Mouse (Mus musculus): ENCODE results near the gene Rassf1. TPM values are rescaled to one million over a fixed set of nuclear protein-coding genes. Genes with fewer than 3 reads are reported as not detected.
A peak's percentile ranks its signal among the peaks of the same experiment; 100 is the strongest.

Rassf1 gene
- polyA plus RNA-seq, 1 experiment from 2014 or later = 44.2 TPM

DNA sequence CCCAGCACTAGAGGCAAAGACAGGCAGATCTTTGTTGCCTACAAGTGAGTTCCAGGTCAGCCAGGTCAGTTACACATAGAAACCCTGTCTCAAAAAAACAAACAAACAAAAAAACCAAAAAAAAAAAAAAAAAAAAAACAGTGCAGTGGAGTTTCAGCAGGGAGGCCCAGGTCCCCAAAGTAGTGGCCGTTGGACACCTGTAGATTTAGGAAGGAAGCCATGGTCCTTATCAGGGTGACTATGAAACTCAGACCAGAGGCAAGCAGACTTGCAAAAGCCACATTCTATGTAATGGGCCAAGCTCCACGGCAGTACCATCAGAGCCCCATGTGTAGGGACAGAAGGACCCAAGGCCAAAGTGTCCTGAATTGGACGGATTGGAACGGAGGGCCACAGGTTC lies 30.2 kb downstream of the Rassf1 start:
- H3K27ac ChIP-seq (replicated peaks) = peak overlapping the region; percentile 96
- H3K9me3 ChIP-seq (ENCODE audit: control insufficient read depth, low read length) = no peaks in the 10 kb centered on the region
- H3K9ac ChIP-seq (ENCODE audit: low read length) = peak overlapping the region; percentile 77
- WGBS = 59% methylated on average over 4 of the region's 4 CpGs
- ATAC-seq (ENCODE audit: low FRiP score, low TSS enrichment) = no peak
- DNase-seq (ENCODE audit: low spot score) = no peak
- H3K27me3 ChIP-seq (ENCODE audit: control insufficient read depth, insufficient read depth, low read length) = no peaks in the 10 kb centered on the region
- H3K4me2 ChIP-seq (replicated peaks; ENCODE audit: low read depth) = peak overlapping the region; percentile 92
- no peaks in the 10 kb centered on the region for H3K36me3 ChIP-seq (ENCODE audit: control insufficient read depth, insufficient read depth, low read length)
- H3K4me3 ChIP-seq (ENCODE audit: low read depth, low read length) = peak overlapping the region; percentile 60
- H3K4me1 ChIP-seq (replicated peaks; ENCODE audit: control insufficient read depth, insufficient read depth) = peaks cover 5% of the 10 kb centered on the region; the same call in 1 of the 2 replicates
- TF ChIP-seq CTCF (IDR thresholded peaks at IDR 0.05; ENCODE audit: low read depth) (no peak), EP300 (optimal IDR thresholded peaks at IDR 0.05) (no peak)

GRCm38 (mm10) chr9:107582509-107583062 lies 31.2 kb downstream of the Rassf1 start:
- Histone ChIP-seq H3K9me3 (ENCODE audit: control insufficient read depth, low read length) (no peaks in the 10 kb centered on the region), H3K4me2 (replicated peaks; ENCODE audit: low read depth) (no peak overlapping the region), H3K36me3 (ENCODE audit: control insufficient read depth, insufficient read depth, low read length) (no peaks in the 10 kb centered on the region), H3K4me3 (ENCODE audit: low read depth, low read length) (no peak overlapping the region), H3K4me1 (replicated peaks; ENCODE audit: control insufficient read depth, insufficient read depth) (peaks cover 5% of the 10 kb centered on the region; the same call in 1 of the 2 replicates), H3K27ac (replicated peaks) (0 out of 2 replicates have a peak overlapping the region, but pooled peaks have one; percentile 24), H3K27me3 (ENCODE audit: control insufficient read depth, insufficient read depth, low read length) (no peaks in the 10 kb centered on the region), H3K9ac (ENCODE audit: low read length) (no peak overlapping the region)
- 89% methylated on average over 7 of the region's 7 CpGs for WGBS
- TF ChIP-seq EP300 (optimal IDR thresholded peaks at IDR 0.05) (no peak), CTCF (IDR thresholded peaks at IDR 0.05; ENCODE audit: low read depth) (no peak)
- ATAC-seq (ENCODE audit: low FRiP score, low TSS enrichment) (no peak), DNase-seq (ENCODE audit: low spot score) (no peak)

GRCm38 (mm10) chr9:107583174-107583573 lies 31.8 kb downstream of the Rassf1 start:
- no peaks in the 10 kb centered on the region for H3K36me3 ChIP-seq (ENCODE audit: control insufficient read depth, insufficient read depth, low read length)
- TF ChIP-seq CTCF (IDR thresholded peaks at IDR 0.05; ENCODE audit: low read depth) (no peak), EP300 (optimal IDR thresholded peaks at IDR 0.05) (no peak)
- no peak overlapping the region for H3K27ac ChIP-seq (replicated peaks)
- 87% methylated on average over 14 of the region's 14 CpGs for WGBS
- no peak for DNase-seq (ENCODE audit: low spot score)
- peaks cover 3% of the 10 kb centered on the region for H3K4me1 ChIP-seq (replicated peaks; ENCODE audit: control insufficient read depth, insufficient read depth)
- no peak overlapping the region for H3K9ac ChIP-seq (ENCODE audit: low read length)
- no peak for ATAC-seq (ENCODE audit: low FRiP score, low TSS enrichment)
- H3K4me2 ChIP-seq (replicated peaks; ENCODE audit: low read depth) = no peak overlapping the region
- no peak overlapping the region for H3K4me3 ChIP-seq (ENCODE audit: low read depth, low read length)
- no peaks in the 10 kb centered on the region for H3K9me3 ChIP-seq (ENCODE audit: control insufficient read depth, low read length)
- H3K27me3 ChIP-seq (ENCODE audit: control insufficient read depth, insufficient read depth, low read length) = no peaks in the 10 kb centered on the region

- Histone ChIP-seq H3K36me3 (ENCODE audit: control insufficient read depth, insufficient read depth, low read length) (peaks cover 14% of the 10 kb centered on the region; the same call in 1 of the 2 replicates), H3K4me3 (ENCODE audit: low read depth, low read length) (no peak overlapping the region), H3K4me1 (replicated peaks; ENCODE audit: control insufficient read depth, insufficient read depth) (peaks cover 4% of the 10 kb centered on the region), H3K27me3 (ENCODE audit: control insufficient read depth, insufficient read depth, low read length) (no peaks in the 10 kb centered on the region), H3K4me2 (replicated peaks; ENCODE audit: low read depth) (no peak overlapping the region), H3K9ac (ENCODE audit: low read length) (no peak overlapping the region), H3K27ac (replicated peaks) (no peak overlapping the region), H3K9me3 (ENCODE audit: control insufficient read depth, low read length) (no peaks in the 10 kb centered on the region)
- TF ChIP-seq CTCF (IDR thresholded peaks at IDR 0.05; ENCODE audit: low read depth) = no peak
- no peak for TF ChIP-seq EP300 (optimal IDR thresholded peaks at IDR 0.05)
- DNase-seq (ENCODE audit: low spot score) (no peak), ATAC-seq (ENCODE audit: low FRiP score, low TSS enrichment) (no peak)
- 83% methylated on average over 5 of the region's 5 CpGs for WGBS
Measured at GRCm38 (mm10) chr9:107586504-107586903, 35.1 kb downstream of the Rassf1 start.

- H3K27me3 ChIP-seq (ENCODE audit: control insufficient read depth, insufficient read depth, low read length) = no peaks in the 10 kb centered on the region
- peak within 1 kb of the TSS; percentile 56 for H3K4me3 ChIP-seq (ENCODE audit: low read depth, low read length)
- WGBS = 11% methylated on average over 46 of the region's 46 CpGs
- H3K9ac ChIP-seq (ENCODE audit: low read length) = peak within 1 kb of the TSS; percentile 63
- peak within 1 kb of the TSS; percentile 50; the same call in 1 of the 2 replicates for H3K27ac ChIP-seq (replicated peaks)
- H3K4me1 ChIP-seq (replicated peaks; ENCODE audit: control insufficient read depth, insufficient read depth) = peaks cover 4% of the 10 kb centered on the region
- no peak for TF ChIP-seq EP300 (optimal IDR thresholded peaks at IDR 0.05)
- no peak; the same call in 1 of the 2 replicates for TF ChIP-seq CTCF (IDR thresholded peaks at IDR 0.05; ENCODE audit: low read depth)
- no peaks in the 10 kb centered on the region for H3K9me3 ChIP-seq (ENCODE audit: control insufficient read depth, low read length)
- ATAC-seq (ENCODE audit: low FRiP score, low TSS enrichment) (peak; percentile 94), DNase-seq (ENCODE audit: low spot score) (peak; percentile 98)
- H3K36me3 ChIP-seq (ENCODE audit: control insufficient read depth, insufficient read depth, low read length) = peaks cover 19% of the 10 kb centered on the region; the same call in 1 of the 2 replicates
- H3K4me2 ChIP-seq (replicated peaks; ENCODE audit: low read depth) = peak within 1 kb of the TSS; percentile 74
Measured at GRCm38 (mm10) chr9:107586974-107587832, 35.8 kb downstream of the Rassf1 start, which contains the start of gene Ifrd2. Gene Ifrd2, plus strand, starts transcription at chr9:107587642.
